Mouse (Mus musculus): ENCODE results near the gene Ucn.
A peak's percentile ranks its signal among the peaks of the same experiment; 100 is the strongest.

Gene Ucn

GRCm38 (mm10) chr5:31138241-31138967, at the start of gene Ucn:
Gene Ucn (minus strand): TSS chr5:31138829.
- no peak for DNase-seq

DNA sequence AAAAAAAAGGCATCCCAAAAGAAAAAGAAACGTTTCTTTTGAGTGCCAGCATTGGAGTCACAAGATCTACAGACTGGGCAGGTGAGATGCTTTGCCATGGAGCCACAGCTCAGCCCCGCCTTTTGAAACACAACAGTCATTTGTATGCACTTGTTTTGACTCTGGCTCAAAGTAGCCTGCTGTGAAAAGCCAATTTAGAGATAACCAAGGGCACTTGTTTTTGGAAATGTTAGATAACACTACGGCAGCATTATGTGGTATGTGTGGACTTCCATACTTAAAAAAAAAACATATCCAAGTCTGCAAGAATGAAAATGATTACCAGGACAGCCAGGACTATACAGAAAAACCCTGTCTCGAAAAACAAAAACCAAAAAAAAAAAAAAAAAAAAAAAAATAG, 45.0 kb upstream of the Ucn start:
- no peak for DNase-seq

GRCm38 (mm10) chr5:31181183-31181770, 42.6 kb upstream of the Ucn start:
- no peak for DNase-seq

DNA sequence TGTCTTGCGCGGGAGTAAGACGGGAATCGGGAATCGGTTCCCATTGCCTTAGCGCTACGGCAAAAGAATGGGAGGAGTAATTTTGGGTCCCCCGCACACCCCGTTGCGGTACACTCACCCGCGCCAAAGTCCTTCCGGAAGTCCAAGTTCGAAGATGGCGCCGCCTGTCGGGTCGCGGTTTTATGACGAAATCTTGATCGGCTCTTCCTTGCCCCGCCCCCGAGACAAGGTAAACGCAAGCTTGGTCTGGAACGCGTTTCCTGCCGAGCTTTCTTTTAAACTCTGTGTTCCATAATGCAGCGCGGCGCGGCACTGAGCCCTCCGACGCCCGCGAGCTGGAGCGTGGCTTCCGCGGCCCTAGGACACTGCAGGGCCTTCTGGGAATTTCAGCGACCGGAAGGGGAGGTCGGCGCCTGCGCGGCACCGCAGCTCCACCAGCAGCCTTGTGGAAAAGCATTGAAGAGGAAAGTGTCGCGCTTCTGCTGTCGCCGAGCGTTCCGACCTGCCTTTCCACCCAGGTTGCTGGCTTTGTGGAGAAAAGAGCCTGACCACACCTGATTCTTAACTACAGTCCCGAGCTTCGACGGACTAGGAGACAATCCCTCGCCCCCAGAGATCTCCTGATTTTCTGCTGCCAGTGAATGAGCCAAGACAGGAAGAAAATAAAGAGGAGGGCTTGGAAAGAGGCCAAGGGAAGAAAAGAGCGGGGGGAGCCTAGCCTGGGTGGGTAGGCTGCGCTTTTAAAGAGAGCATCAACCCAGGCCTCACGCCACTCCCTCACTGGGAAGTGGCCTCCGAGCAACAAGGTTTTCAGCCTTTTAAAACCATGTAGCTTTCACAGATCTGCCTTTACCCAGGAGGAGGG, 41.4 kb upstream of the Ucn start, which contains the start of the genes Gm29609 and Gtf3c2:
TSS of gene Gm29609 (minus strand) at position 146 of the 865 bp plus-strand sequence.
TSS of gene Gtf3c2 (minus strand) at position 379 of the 865 bp plus-strand sequence.
- DNase-seq = peak; percentile 96

DNA sequence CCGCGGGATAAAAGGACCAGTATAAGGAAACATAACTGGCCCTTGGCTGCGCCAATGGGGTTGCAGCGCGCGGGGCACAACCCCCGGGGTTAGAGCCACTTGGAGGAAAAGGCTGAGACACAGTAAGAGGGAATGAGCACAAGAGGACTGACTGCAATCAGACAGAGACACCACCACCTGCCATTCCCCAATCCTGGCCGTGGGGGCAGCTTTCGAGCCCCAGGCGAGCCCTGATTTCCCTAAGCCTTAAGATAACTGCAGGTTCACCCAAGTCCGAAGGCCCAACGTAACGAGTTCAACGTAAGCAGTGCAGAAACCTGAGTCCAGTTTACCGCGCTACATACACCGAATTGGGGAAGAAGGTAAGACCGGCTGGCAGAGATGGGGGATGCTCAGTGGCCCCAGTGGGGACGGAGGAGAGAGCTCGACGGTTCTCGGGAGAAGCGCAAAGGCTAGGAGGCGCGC, 40.7 kb upstream of the Ucn start:
- DNase-seq = peak; percentile 48

GRCm38 (mm10) chr5:31168630-31169029, 30.0 kb upstream of the Ucn start:
- no peak for DNase-seq

- no peak for DNase-seq
These were observed 26.2 kb upstream of the Ucn start for GRCm38 (mm10) chr5:31164878-31165277.

DNA sequence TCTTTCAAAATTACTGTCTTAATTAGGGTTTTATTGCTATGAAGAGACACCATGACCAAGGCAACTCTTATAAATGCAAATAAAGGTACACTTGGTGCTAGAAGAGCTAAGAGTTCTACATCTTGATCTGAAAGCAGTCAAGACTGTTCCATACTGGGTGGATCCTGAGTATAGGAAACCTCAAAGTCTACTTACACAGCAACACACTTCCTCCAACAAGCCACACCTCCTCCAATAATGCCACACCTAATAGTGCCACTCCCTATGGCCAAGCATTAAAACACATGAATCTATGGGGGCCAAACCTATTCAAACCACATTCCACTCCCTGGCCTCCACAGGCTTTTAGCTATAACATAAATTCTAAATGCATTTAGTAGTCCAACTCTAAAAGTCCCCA, 23.8 kb upstream of the Ucn start:
- no peak for DNase-seq

GRCm38 (mm10) chr5:31154152-31154553, 15.5 kb upstream of the Ucn start, which contains the start of gene Mpv17:
Gene Mpv17 (minus strand): TSS chr5:31154251.
- DNase-seq = peak; percentile 93

- DNase-seq = no peak
These were observed 15.0 kb upstream of the Ucn start for GRCm38 (mm10) chr5:31153516-31154151.

- no peak for DNase-seq
These were observed 13.1 kb upstream of the Ucn start for GRCm38 (mm10) chr5:31151746-31152145.

- DNase-seq = no peak
These were observed 11.2 kb upstream of the Ucn start for GRCm38 (mm10) chr5:31149781-31150180.

DNA sequence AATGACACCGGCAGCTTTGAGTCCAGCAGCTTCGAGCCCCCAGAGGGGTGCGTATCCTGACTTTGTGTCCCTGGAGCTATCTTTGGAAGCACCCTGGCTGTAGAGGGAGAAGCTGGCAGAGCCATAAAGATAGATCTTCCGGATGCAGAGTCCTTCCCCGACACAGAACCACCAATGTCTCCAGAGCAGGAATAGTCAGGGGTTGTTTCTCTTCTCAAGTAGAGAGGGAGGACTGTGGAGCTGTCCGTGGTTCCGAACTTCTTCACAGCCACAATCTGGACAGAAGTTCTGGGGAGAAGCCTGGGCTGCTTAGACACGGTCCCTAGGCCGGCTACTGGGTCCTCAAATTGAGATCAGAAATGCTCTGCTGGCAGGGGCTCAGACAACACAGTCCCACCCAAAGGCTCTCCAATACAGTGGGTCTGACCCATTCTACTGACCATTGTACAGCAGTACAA, 368 bp upstream of the Ucn start:
- no peak for DNase-seq

- DNase-seq = no peak
These were observed 971 bp downstream of the Ucn start for GRCm38 (mm10) chr5:31137658-31138057.

- DNase-seq = no peak
These were observed 1.8 kb downstream of the Ucn start for GRCm38 (mm10) chr5:31136730-31137424.

GRCm38 (mm10) chr5:31126050-31126449, 12.6 kb downstream of the Ucn start:
- no peak for DNase-seq

- no peak for DNase-seq
These were observed 15.1 kb downstream of the Ucn start for GRCm38 (mm10) chr5:31123481-31123880.

DNA sequence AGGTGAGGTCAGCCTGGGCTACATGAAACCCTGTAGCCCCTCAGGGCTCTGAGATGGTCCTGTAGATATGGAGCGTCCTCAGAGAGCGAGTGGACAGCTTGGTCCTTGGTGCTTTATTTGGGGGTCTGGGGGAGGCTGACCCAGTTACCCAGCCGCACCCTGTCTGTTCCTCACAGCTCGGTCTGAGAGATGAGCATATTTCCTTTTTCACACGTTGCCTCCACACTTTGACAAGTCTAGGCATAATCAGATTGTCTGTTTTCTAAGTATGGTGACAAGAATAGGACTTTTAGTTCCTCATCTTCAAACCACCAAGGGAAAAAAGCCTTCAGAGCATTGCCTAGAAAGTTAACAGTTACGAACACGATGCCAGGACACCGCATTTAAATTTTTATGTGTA, 17.5 kb downstream of the Ucn start:
- DNase-seq = no peak

DNA sequence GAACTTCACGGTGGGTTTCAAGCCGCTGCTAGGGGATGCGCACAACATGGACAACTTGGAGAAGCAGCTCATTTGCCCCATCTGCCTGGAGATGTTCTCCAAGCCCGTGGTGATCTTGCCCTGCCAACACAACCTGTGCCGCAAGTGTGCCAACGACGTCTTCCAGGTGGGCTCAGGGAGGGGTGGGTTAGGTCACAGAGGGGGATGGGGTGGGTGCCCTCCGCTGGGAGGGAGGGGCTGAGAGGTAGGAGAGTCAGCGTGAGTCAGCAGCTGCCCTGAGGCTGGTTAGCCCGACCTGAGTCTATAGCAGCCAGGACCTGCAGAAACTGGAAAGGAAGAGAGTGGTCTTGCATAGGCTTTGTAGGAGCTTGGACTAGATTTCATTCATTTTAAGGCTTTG, 21.7 kb downstream of the Ucn start:
- no peak for DNase-seq

- no peak for DNase-seq
These were observed 22.3 kb downstream of the Ucn start, which contains the start of gene Trim54 for GRCm38 (mm10) chr5:31116354-31116753. Gene Trim54 (plus strand): TSS chr5:31116712.

- DNase-seq = no peak
These were observed 27.8 kb downstream of the Ucn start for GRCm38 (mm10) chr5:31110781-31111180.

GRCm38 (mm10) chr5:31108000-31108490, 30.6 kb downstream of the Ucn start, which contains the start of gene Slc30a3:
Gene Slc30a3 (minus strand): TSS chr5:31108237.
- DNase-seq = no peak
